Mouse (Mus musculus) ES-Bruce4 (cell line): ENCODE data around the gene Ubr3. TPM values are rescaled to one million over a fixed set of nuclear protein-coding genes. Genes with fewer than 3 reads are reported as not detected.

Source experiments
- H3K27ac ChIP-seq: 2 replicates; pipeline ENCODE4 v1.5.1; 2012; ENCODE audit warnings: low read length, inconsistent platforms; ENCODE audit not compliant: insufficient read depth
- H3K27me3 ChIP-seq: 2 replicates; pipeline ENCODE4 v1.6.1; 2012; ENCODE audit warnings: mild to moderate bottlenecking, low read length, inconsistent platforms; ENCODE audit not compliant: control insufficient read depth, poor library complexity, insufficient read depth, severe bottlenecking
- H3K36me3 ChIP-seq: 2 replicates; pipeline ENCODE4 v1.6.1; 2012; ENCODE audit warnings: inconsistent platforms, mild to moderate bottlenecking, low read length, moderate library complexity; ENCODE audit not compliant: control insufficient read depth, poor library complexity, insufficient read depth, severe bottlenecking
- H3K4me1 ChIP-seq: one replicate; pipeline ENCODE4 v1.8.1; 2011; ENCODE audit warnings: low read length; ENCODE audit not compliant: control insufficient read depth, insufficient read depth
- H3K4me3 ChIP-seq: 2 replicates; pipeline ENCODE4 v1.5.1; 2011; ENCODE audit warnings: low read depth, mild to moderate bottlenecking, low read length
- H3K9ac ChIP-seq: 2 replicates; pipeline ENCODE4 v1.6.1; 2012; ENCODE audit warnings: low read depth, mild to moderate bottlenecking, inconsistent platforms; ENCODE audit not compliant: poor library complexity, severe bottlenecking
- H3K9me3 ChIP-seq: replicated peaks from 2 replicates; pipeline ENCODE4 v1.6.1; 2012; ENCODE audit warnings: mild to moderate bottlenecking, low read length, inconsistent platforms; ENCODE audit not compliant: control insufficient read depth, poor library complexity, insufficient read depth, severe bottlenecking
- CTCF ChIP-seq: IDR thresholded peaks from one replicate; pipeline ENCODE4 v1.8.1; 2011; ENCODE audit warnings: low read depth, low read length
- EP300 ChIP-seq: IDR thresholded peaks from 2 replicates; pipeline ENCODE4 v1.6.1; 2011; ENCODE audit warnings: low read depth, low read length; ENCODE audit not compliant: insufficient read depth
- POLR2A ChIP-seq: IDR thresholded peaks from one replicate; pipeline ENCODE4 v1.8.1; 2011; ENCODE audit warnings: low read length; ENCODE audit not compliant: insufficient read depth
- polyA plus RNA-seq: library from polyadenylated mRNA; stranded (reverse); fragments of >200 nt; gene quantifications from 2 replicates; pipeline ENCODE4 v1.2.4, GENCODE M21; 2011; ENCODE audit warnings: low read depth; ENCODE audit not compliant: missing spikeins, insufficient read depth, insufficient read length

Ubr3 gene
- polyA plus RNA-seq, 1 experiment, result 65.6 TPM

- no peak for TF ChIP-seq POLR2A
- no peak for TF ChIP-seq EP300
- no peak for TF ChIP-seq CTCF
- Histone ChIP-seq H3K9me3 (no peaks in the 10 kb centered on the region), H3K27me3 (no peaks in the 10 kb centered on the region), H3K4me1 (no peaks in the 10 kb centered on the region), H3K9ac (no peak overlapping the region), H3K27ac (no peak overlapping the region), H3K4me3 (no peak overlapping the region), H3K36me3 (no peaks in the 10 kb centered on the region)
Observed at GRCm38 (mm10) chr2:70044466-70044865, 147.4 kb downstream of the Ubr3 start.

- Histone ChIP-seq H3K4me3 (no peak overlapping the region), H3K9me3 (no peaks in the 10 kb centered on the region), H3K36me3 (no peaks in the 10 kb centered on the region), H3K9ac (no peak overlapping the region), H3K27me3 (no peaks in the 10 kb centered on the region), H3K4me1 (no peaks in the 10 kb centered on the region), H3K27ac (no peak overlapping the region)
- no peak for TF ChIP-seq POLR2A
- TF ChIP-seq EP300, result no peak
- TF ChIP-seq CTCF, result no peak
Observed at GRCm38 (mm10) chr2:70047868-70048267, 150.8 kb downstream of the Ubr3 start.

GRCm38 (mm10) chr2:70053803-70054202 is 156.8 kb downstream of the Ubr3 start:
- TF ChIP-seq CTCF, result no peak
- no peak for TF ChIP-seq POLR2A
- no peak for TF ChIP-seq EP300
- no peaks in the 10 kb centered on the region for H3K36me3 ChIP-seq
- H3K4me1 ChIP-seq, result no peaks in the 10 kb centered on the region
- H3K27ac ChIP-seq, result no peak overlapping the region
- H3K4me3 ChIP-seq, result no peak overlapping the region
- no peak overlapping the region for H3K9ac ChIP-seq
- H3K27me3 ChIP-seq, result no peaks in the 10 kb centered on the region
- no peaks in the 10 kb centered on the region for H3K9me3 ChIP-seq

- Histone ChIP-seq H3K36me3 (no peaks in the 10 kb centered on the region), H3K9ac (no peak overlapping the region), H3K4me3 (no peak overlapping the region), H3K27ac (no peak overlapping the region), H3K4me1 (no peaks in the 10 kb centered on the region), H3K9me3 (no peaks in the 10 kb centered on the region), H3K27me3 (no peaks in the 10 kb centered on the region)
- no peak for TF ChIP-seq CTCF
- no peak for TF ChIP-seq POLR2A
- no peak for TF ChIP-seq EP300
Observed at GRCm38 (mm10) chr2:70058201-70058600, 161.2 kb downstream of the Ubr3 start.

- Histone ChIP-seq H3K4me3 (no peak overlapping the region), H3K4me1 (no peaks in the 10 kb centered on the region), H3K27me3 (no peaks in the 10 kb centered on the region), H3K27ac (no peak overlapping the region), H3K9ac (no peak overlapping the region), H3K9me3 (no peaks in the 10 kb centered on the region), H3K36me3 (no peaks in the 10 kb centered on the region)
- TF ChIP-seq POLR2A (no peak), EP300 (no peak), CTCF (no peak)
Observed at GRCm38 (mm10) chr2:70060359-70061345, 163.6 kb downstream of the Ubr3 start.

- no peaks in the 10 kb centered on the region for H3K9me3 ChIP-seq
- no peaks in the 10 kb centered on the region for H3K36me3 ChIP-seq
- TF ChIP-seq POLR2A, result no peak
- TF ChIP-seq EP300, result no peak
- TF ChIP-seq CTCF, result no peak
- H3K27me3 ChIP-seq, result no peaks in the 10 kb centered on the region
- no peak overlapping the region for H3K4me3 ChIP-seq
- no peak overlapping the region for H3K27ac ChIP-seq
- no peaks in the 10 kb centered on the region for H3K4me1 ChIP-seq
- no peak overlapping the region for H3K9ac ChIP-seq
Observed at GRCm38 (mm10) chr2:70065116-70065515, 168.1 kb downstream of the Ubr3 start.
